Mouse (Mus musculus): Measurements from ENCODE around the gene Nudc. TPM values are rescaled to one million over a fixed set of nuclear protein-coding genes. Genes with fewer than 3 reads are reported as not detected.
"Not testable (repeated sequence)": the region's sequence is repeated elsewhere in the genome, so short reads cannot be mapped to it uniquely, and the experiment has no call there.

Nudc gene
- polyA plus RNA-seq, 1 experiment from 2014 or later = 420 TPM

- no peaks in the 10 kb centered on the region for H3K9me3 ChIP-seq
- H3K27me3 ChIP-seq (ENCODE audit: insufficient read depth, poor library complexity, severe bottlenecking) = peaks cover 52% of the 10 kb centered on the region
- peak overlapping the region; percentile 83 for H3K27ac ChIP-seq
- no peak for DNase-seq (ENCODE audit: low spot score)
- 5% methylated on average over 25 of the region's 25 CpGs for WGBS
- peak overlapping the region; percentile 69 for H3K4me3 ChIP-seq
- H3K36me3 ChIP-seq = no peaks in the 10 kb centered on the region
- peaks cover 10% of the 10 kb centered on the region for H3K4me1 ChIP-seq
Observed at GRCm38 (mm10) chr4:133519369-133519665, 26.5 kb downstream of the Nudc start.

DNA sequence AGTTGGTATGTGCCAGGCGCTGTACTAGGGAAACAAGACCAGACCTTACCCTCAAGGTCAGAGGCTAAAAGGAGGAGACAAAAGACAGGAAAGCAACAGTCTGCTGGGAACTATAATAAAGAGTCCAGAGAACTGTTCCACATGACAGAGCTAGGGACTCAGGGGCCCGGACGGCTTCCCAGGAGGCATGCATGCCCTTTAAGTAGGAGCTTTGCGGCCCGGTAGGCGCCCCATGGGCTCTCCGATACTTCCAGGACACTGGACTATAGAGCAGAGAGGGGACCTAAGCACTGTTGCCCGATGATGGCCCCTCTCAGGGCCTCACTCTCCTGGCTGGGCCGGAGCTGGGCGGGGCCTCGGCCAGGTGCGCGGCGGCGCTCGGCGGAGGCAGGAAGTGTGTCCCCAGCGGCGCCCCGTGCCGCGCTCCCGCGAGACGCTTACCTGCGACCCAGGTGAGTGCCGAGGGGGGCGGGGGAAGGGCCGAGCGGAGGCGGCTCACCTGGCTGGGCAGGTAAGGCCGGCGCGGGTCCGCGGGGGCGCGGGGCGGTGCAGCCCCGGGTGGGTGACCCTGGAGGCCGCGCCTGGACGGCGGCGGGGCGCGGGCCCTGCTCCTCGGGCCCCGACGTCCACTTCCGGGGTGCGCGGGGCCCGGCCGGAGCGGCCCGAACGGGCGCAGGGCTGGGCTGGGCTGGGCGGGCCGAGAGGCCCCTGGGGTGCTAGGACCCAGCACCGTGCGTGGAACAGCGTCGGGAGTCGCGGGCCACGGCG is 27.0 kb downstream of the Nudc start, which contains the start of gene Kdf1:
Kdf1 (plus strand) TSS at position 363 of the 768 bp plus-strand sequence.
- DNase-seq (ENCODE audit: low spot score) = no peak
- Histone ChIP-seq H3K36me3 (no peaks in the 10 kb centered on the region), H3K27me3 (ENCODE audit: insufficient read depth, poor library complexity, severe bottlenecking) (peaks cover 52% of the 10 kb centered on the region), H3K4me3 (peak within 1 kb of the TSS; percentile 69), H3K27ac (peak within 1 kb of the TSS; percentile 83), H3K4me1 (peaks cover 10% of the 10 kb centered on the region), H3K9me3 (no peaks in the 10 kb centered on the region)
- WGBS = 4% methylated on average over 49 of the region's 69 CpGs

DNA sequence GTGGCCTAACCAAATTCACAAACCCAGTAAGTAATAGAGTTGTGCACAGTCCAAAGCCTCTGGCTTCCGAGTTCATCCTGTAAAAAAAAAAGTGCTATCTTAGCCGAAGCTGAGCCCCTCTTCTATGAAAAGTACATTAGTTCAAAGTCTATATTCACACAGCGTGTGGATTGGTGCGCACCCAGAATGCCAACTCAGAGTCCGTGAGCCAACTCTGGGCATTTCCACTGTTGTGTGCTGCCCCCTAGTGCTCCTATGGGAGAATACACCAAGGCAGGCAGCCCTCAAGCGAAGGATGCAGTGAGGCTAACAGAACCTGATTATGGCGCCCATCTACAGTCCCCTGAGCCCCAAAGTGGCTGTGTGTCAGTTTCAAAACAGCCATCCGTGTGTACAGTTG is 32.8 kb downstream of the Nudc start:
- H3K27ac ChIP-seq = no peak overlapping the region
- peaks cover 20% of the 10 kb centered on the region for H3K27me3 ChIP-seq (ENCODE audit: insufficient read depth, poor library complexity, severe bottlenecking)
- no peak for DNase-seq (ENCODE audit: low spot score)
- no peaks in the 10 kb centered on the region for H3K9me3 ChIP-seq
- 10% methylated on average over 8 of the region's 8 CpGs for WGBS
- H3K4me1 ChIP-seq = no peaks in the 10 kb centered on the region
- H3K4me3 ChIP-seq = no peak overlapping the region
- H3K36me3 ChIP-seq = no peaks in the 10 kb centered on the region

GRCm38 (mm10) chr4:133512511-133512910 is 33.3 kb downstream of the Nudc start:
- H3K27ac ChIP-seq = not testable (repeated sequence)

DNA sequence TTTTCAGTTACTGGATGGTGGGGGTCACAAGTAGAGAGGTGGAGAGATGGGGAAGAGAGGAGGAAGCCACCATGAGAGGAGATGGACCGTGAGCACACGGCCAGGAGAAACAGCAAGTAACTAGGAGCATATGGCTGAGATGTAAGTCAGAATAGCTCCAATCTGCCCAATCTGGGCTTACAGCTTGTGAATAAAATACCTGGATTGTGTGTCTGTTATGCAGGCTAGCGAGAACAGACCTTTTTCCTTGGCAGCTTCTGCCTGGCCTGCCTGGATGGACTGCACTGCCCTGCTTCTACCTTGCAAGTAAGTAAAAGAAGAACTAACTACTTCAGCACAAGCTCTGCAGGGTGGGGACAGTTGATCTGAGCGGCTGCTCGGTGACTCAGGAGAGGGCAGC is 34.7 kb downstream of the Nudc start:
- Histone ChIP-seq H3K4me1 (no peaks in the 10 kb centered on the region), H3K9me3 (no peaks in the 10 kb centered on the region), H3K4me3 (no peak overlapping the region), H3K27me3 (ENCODE audit: insufficient read depth, poor library complexity, severe bottlenecking) (peaks cover 23% of the 10 kb centered on the region; the same call in 1 of the 2 replicates), H3K36me3 (no peaks in the 10 kb centered on the region), H3K27ac (no peak overlapping the region)
- WGBS = 76% methylated on average over 5 of the region's 5 CpGs
- DNase-seq (ENCODE audit: low spot score) = no peak

More at GRCm38 (mm10) chr4:133512511-133512910, 33.3 kb downstream of the Nudc start:
- H3K4me3 ChIP-seq; H3K9me3 ChIP-seq; DNase-seq (ENCODE audit: low spot score); H3K36me3 ChIP-seq; H3K4me1 ChIP-seq: not testable (repeated sequence)
- 46% methylated on average over 5 of the region's 5 CpGs for WGBS
- peaks cover 17% of the 10 kb centered on the region for H3K27me3 ChIP-seq (ENCODE audit: insufficient read depth, poor library complexity, severe bottlenecking)

GRCm38 (mm10) chr4:133508990-133509389 is 36.8 kb downstream of the Nudc start:
- H3K36me3 ChIP-seq = no peaks in the 10 kb centered on the region
- H3K27ac ChIP-seq = no peak overlapping the region
- H3K4me3 ChIP-seq = no peak overlapping the region
- no peaks in the 10 kb centered on the region for H3K9me3 ChIP-seq
- peaks cover 42% of the 10 kb centered on the region for H3K27me3 ChIP-seq (ENCODE audit: insufficient read depth, poor library complexity, severe bottlenecking)
- WGBS = 84% methylated on average over 7 of the region's 7 CpGs
- H3K4me1 ChIP-seq = no peaks in the 10 kb centered on the region
- no peak for DNase-seq (ENCODE audit: low spot score)

DNA sequence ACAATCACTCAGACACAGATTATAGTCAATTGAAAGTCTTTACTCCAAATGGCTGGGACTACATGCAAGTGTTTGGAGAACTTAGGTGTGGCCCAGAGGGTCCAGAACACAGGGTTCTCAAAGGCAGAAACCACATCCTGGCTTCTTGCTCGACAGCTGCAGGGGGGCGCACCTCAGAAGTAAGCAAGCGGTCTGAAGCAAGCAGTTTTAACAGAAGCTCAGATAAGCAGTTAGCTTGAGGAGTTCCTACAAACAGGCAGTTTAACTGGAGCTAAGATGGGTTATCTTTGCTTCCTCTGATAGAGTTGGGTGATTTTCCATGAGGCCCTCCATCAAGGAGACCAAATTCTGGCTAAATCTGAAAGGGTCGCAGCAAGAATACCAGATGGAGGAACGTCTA is 39.2 kb downstream of the Nudc start:
- DNase-seq (ENCODE audit: low spot score) = no peak
- Histone ChIP-seq H3K4me1 (no peaks in the 10 kb centered on the region), H3K36me3 (no peaks in the 10 kb centered on the region), H3K4me3 (no peak overlapping the region), H3K27me3 (ENCODE audit: insufficient read depth, poor library complexity, severe bottlenecking) (peaks cover 64% of the 10 kb centered on the region), H3K9me3 (no peaks in the 10 kb centered on the region), H3K27ac (no peak overlapping the region)
- WGBS = 50% methylated on average over 5 of the region's 5 CpGs

DNA sequence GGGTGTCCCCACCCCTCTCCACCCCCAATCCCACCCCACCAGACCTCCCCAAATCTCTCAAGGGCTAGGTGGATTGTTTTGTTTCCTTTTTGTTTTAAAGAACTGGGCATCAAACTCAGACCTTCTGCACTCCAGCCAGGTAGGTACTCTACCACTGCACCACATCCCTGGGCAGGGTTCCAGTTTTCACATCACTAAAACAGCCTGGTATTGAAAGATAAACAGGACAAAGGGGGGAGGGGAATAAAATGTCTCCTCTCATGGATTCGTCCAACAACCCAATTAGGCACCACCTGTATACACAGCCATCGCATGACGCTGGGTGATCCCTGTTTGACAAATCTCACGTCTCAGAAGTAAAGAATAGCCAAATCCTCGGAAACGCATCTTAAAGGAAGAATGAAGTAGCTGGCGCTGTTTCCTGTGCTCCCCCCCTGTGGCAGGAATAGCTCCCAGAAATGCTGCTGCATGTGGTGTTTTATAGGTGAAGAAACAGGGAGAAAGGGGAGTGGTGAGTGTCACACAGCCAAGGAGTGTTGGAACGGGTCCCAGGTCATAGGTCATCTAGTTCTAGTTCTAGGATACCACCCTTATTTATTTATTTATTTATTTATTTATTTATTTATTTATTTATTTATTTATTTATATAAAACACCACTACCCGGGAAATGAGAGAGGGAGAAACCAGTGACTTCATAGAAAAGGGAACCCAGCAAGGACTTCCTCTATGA is 40.9 kb downstream of the Nudc start:
- Histone ChIP-seq H3K4me3 (no peak overlapping the region; the same call in 1 of the 2 replicates), H3K36me3 (no peaks in the 10 kb centered on the region), H3K27me3 (ENCODE audit: insufficient read depth, poor library complexity, severe bottlenecking) (peaks cover 80% of the 10 kb centered on the region), H3K4me1 (no peaks in the 10 kb centered on the region), H3K27ac (no peak overlapping the region), H3K9me3 (no peaks in the 10 kb centered on the region)
- WGBS = 61% methylated on average over 9 of the region's 9 CpGs
- DNase-seq (ENCODE audit: low spot score) = no peak

DNA sequence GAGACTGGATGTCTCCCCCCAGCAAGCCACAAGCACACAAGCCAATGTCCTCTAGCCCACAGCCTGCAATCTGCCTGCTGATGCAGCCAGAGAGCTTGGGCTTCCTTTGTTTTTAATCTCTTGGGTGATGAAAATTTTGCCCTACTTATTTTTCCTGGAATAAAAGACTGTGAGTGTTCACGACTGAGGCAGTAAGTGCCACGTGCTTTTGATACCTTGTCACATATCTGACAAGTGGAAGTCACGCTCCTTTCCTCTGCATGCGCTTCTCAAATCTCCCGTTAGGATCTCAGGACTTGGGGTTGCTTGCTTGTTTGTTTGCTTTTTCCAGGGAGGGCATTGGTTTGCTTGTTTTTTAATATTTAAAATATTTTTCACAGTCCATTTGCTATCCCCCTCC is 41.5 kb downstream of the Nudc start:
- no peaks in the 10 kb centered on the region for H3K4me1 ChIP-seq
- no peak overlapping the region for H3K27ac ChIP-seq
- H3K9me3 ChIP-seq = no peaks in the 10 kb centered on the region
- 51% methylated on average over 5 of the region's 5 CpGs for WGBS
- no peaks in the 10 kb centered on the region for H3K36me3 ChIP-seq
- H3K4me3 ChIP-seq = no peak overlapping the region
- DNase-seq (ENCODE audit: low spot score) = no peak
- H3K27me3 ChIP-seq (ENCODE audit: insufficient read depth, poor library complexity, severe bottlenecking) = peaks cover 87% of the 10 kb centered on the region

DNA sequence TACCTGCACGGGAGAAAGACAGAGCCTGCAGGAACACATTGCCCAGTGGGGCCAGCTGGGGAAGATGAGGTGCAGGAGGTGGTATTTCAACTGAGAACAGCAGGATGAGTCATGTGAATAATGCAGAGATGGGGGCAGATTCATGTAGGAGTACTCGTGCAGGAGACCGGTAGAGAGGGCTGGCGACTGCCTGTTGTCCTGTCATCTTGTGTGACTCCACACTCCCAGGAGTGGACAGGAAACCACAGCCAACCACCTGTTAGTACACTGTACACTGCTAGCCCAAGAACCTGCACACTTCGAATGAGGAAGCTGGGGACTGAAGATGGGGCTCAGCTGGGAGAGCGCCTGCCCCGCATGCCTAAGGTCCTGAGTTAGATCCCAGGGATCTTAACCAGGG is 44.3 kb downstream of the Nudc start:
- Histone ChIP-seq H3K4me3 (no peak overlapping the region), H3K27me3 (ENCODE audit: insufficient read depth, poor library complexity, severe bottlenecking) (peaks cover 96% of the 10 kb centered on the region), H3K36me3 (no peaks in the 10 kb centered on the region), H3K4me1 (peaks cover 16% of the 10 kb centered on the region), H3K9me3 (no peaks in the 10 kb centered on the region), H3K27ac (no peak overlapping the region)
- no peak for DNase-seq (ENCODE audit: low spot score)
- WGBS = 59% methylated on average over 7 of the region's 7 CpGs

DNA sequence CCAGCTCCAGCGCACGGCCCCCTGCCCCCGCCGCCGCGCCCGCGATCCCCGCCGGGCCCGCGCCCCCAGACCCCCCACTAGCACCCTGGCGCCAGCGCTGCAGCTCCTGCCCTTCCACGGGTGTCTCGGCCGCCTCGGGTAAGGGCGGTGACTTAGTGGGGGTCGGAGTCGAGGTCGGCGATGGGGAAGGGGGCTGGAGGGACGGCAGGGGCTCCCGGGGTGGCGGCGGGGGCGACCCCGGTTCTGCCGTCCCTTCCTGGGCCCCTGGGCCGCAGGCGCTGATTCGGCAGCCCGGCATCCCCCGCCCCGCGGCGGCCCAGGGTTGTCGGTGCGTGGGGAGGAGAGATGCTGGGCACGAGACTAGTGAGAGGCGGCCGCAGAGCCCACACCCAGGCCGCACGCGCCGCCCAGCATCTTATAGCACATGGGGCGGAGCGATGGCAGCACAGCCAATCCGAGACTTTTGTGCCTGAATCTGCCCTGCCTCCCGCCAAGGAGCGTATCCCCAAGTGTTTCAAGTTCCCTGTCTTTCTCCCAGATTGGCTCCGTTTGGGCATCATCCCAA is 47.6 kb downstream of the Nudc start, which contains the start of gene Trnp1:
Trnp1 (minus strand) TSS at position 391 of the 565 bp plus-strand sequence.
- no peak for DNase-seq (ENCODE audit: low spot score)
- peaks cover 85% of the 10 kb centered on the region for H3K27me3 ChIP-seq (ENCODE audit: insufficient read depth, poor library complexity, severe bottlenecking)
- WGBS = under 1% methylated on average over 53 of the region's 53 CpGs
- H3K4me3 ChIP-seq = peak within 1 kb of the TSS; percentile 69
- H3K27ac ChIP-seq = peak within 1 kb of the TSS; percentile 71
- no peaks in the 10 kb centered on the region for H3K9me3 ChIP-seq
- no peaks in the 10 kb centered on the region for H3K36me3 ChIP-seq
- peaks cover 30% of the 10 kb centered on the region for H3K4me1 ChIP-seq

GRCm38 (mm10) chr4:133497461-133498159 is 48.2 kb downstream of the Nudc start:
- DNase-seq (ENCODE audit: low spot score) = no peak
- under 1% methylated on average over 70 of the region's 70 CpGs for WGBS
- H3K4me1 ChIP-seq = peaks cover 30% of the 10 kb centered on the region
- no peaks in the 10 kb centered on the region for H3K9me3 ChIP-seq
- H3K36me3 ChIP-seq = no peaks in the 10 kb centered on the region
- H3K4me3 ChIP-seq = peak overlapping the region; percentile 69
- peak overlapping the region; percentile 71 for H3K27ac ChIP-seq
- H3K27me3 ChIP-seq (ENCODE audit: insufficient read depth, poor library complexity, severe bottlenecking) = peaks cover 81% of the 10 kb centered on the region

Data from heart, embryonic 10.5 days (tissue).